Mouse (Mus musculus) stomach, embryonic 15.5 days (tissue): ENCODE measurements around the gene Crhr1. TPM values are rescaled to one million over a fixed set of nuclear protein-coding genes. Genes with fewer than 3 reads are reported as not detected.
A peak's percentile ranks its signal among the peaks of the same experiment; 100 is the strongest.

Experiments
- ATAC-seq: fragments of 200-750 bp; cut with Nextera tagmentation; 2 replicates; pipeline ENCODE4 v1.8.0; 2017; ENCODE audit warnings: low read depth, moderate number of reproducible peaks, moderate TSS enrichment; ENCODE audit not compliant: insufficient read depth, low FRiP score
- H3K27ac ChIP-seq: fragments of 300-500 bp; sonication (generic); 2 replicates; pipeline ENCODE4 v1.5.1; 2015; ENCODE audit warnings: mild to moderate bottlenecking, inconsistent platforms
- H3K27me3 ChIP-seq: fragments of 300-500 bp; sonication (generic); replicated peaks from 2 replicates; pipeline ENCODE4 v1.6.1; 2015; ENCODE audit warnings: inconsistent platforms
- H3K36me3 ChIP-seq: fragments of 300-500 bp; sonication (generic); 2 replicates; pipeline ENCODE4 v1.6.1; 2015; ENCODE audit warnings: inconsistent platforms
- H3K4me1 ChIP-seq: fragments of 300-500 bp; sonication (generic); 2 replicates; pipeline ENCODE4 v1.6.1; 2015; ENCODE audit warnings: inconsistent platforms
- H3K4me2 ChIP-seq: fragments of 300-500 bp; sonication (generic); 2 replicates; pipeline ENCODE4 v1.6.1; 2015; ENCODE audit warnings: mild to moderate bottlenecking, inconsistent platforms
- H3K4me3 ChIP-seq: fragments of 300-500 bp; sonication (generic); replicated peaks from 2 replicates; pipeline ENCODE4 v1.5.1; 2015; ENCODE audit warnings: inconsistent platforms
- H3K9ac ChIP-seq: fragments of 300-500 bp; sonication (generic); 2 replicates; pipeline ENCODE4 v1.6.1; 2015; ENCODE audit warnings: inconsistent platforms
- H3K9me3 ChIP-seq: fragments of 300-500 bp; sonication (generic); 2 replicates; pipeline ENCODE4 v1.6.1; 2016; ENCODE audit warnings: inconsistent platforms
- WGBS: fragments of 180-500 bp; shearing (Covaris S2); methylation state at CpG from one replicate; pipeline ENCODE4 v1.1.7; 2015; 5-methylcytosine and 5-hydroxymethylcytosine counted together
- polyA plus RNA-seq: library from polyadenylated mRNA; unstranded; fragments of >200 nt; fragmentation: Nextera tagmentation; extraction: Ambion mirVana; gene quantifications from 2 replicates; pipeline ENCODE4 v1.2.1, GENCODE M21; 2015

Gene Crhr1
- polyA plus RNA-seq, 1 experiment from 2014 or later: 0.27 TPM

- no peak for ATAC-seq
- H3K9me3 ChIP-seq: no peaks in the 10 kb centered on the region
- H3K4me2 ChIP-seq: no peak overlapping the region
- H3K4me3 ChIP-seq: no peak overlapping the region
- no peaks in the 10 kb centered on the region for H3K27me3 ChIP-seq
- H3K4me1 ChIP-seq: no peaks in the 10 kb centered on the region
- no peak overlapping the region for H3K9ac ChIP-seq
- no peaks in the 10 kb centered on the region for H3K36me3 ChIP-seq
- WGBS: 91% methylated on average over 6 of the region's 6 CpGs
- no peak overlapping the region for H3K27ac ChIP-seq
Observed at GRCm38 (mm10) chr11:104113699-104114098, 19.0 kb upstream of the Crhr1 start.

- peak; percentile 89 for ATAC-seq
- Histone ChIP-seq H3K4me3 (no peak overlapping the region), H3K4me1 (no peaks in the 10 kb centered on the region), H3K36me3 (no peaks in the 10 kb centered on the region), H3K27me3 (no peaks in the 10 kb centered on the region), H3K4me2 (no peak overlapping the region), H3K27ac (no peak overlapping the region), H3K9ac (no peak overlapping the region), H3K9me3 (no peaks in the 10 kb centered on the region)
- WGBS: under 1% methylated on average over 7 of the region's 7 CpGs
Observed at GRCm38 (mm10) chr11:104114690-104115089, 18.0 kb upstream of the Crhr1 start.

DNA sequence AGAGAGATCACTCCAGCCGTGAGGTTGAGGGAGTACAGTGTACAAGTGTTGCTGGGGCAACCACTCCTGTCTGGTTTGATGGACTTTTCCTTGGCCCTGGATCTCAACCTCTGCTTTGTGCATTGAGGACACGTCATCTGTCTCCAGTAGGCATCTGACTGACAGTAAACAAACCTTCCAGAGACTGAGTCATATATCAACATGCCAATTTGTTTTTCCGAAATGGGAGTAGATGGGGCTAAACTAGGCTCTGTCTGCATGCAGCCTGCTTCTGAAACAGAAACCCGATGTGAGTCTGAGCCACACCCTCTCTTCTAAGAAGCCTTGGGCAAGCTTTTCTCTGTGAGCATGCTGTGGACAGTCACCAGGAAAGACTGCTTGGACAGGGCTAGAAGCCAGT lies 14.3 kb upstream of the Crhr1 start:
- ATAC-seq: no peak
- Histone ChIP-seq H3K36me3 (no peaks in the 10 kb centered on the region), H3K27me3 (no peaks in the 10 kb centered on the region), H3K27ac (no peak overlapping the region), H3K9ac (no peak overlapping the region), H3K4me2 (no peak overlapping the region), H3K4me1 (no peaks in the 10 kb centered on the region), H3K4me3 (no peak overlapping the region), H3K9me3 (no peaks in the 10 kb centered on the region)
- WGBS: 45% methylated on average over 4 of the region's 4 CpGs

DNA sequence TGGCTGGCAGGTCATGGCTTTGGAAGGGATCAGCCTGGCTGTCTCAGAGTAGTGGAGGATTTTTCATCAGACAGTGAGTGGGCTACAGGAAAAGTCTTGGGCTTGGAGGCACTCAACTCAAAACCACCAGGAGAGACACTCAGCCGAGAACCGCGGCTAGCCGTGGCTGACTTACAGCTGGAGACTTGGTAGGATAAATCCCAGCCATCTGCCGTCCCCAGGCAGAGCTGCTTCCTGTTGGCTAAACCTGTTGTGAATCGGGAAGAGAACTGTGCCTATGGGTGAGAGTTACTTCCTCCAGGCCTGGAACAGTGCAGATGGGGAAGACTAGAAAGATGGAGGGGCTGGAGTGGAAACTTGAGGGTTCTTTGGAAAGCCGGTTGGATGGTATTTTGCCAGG lies 9.7 kb upstream of the Crhr1 start:
- Histone ChIP-seq H3K4me1 (no peaks in the 10 kb centered on the region), H3K9me3 (no peaks in the 10 kb centered on the region), H3K4me3 (no peak overlapping the region), H3K27me3 (no peaks in the 10 kb centered on the region), H3K4me2 (no peak overlapping the region), H3K9ac (no peak overlapping the region), H3K36me3 (no peaks in the 10 kb centered on the region), H3K27ac (no peak overlapping the region)
- WGBS: 68% methylated on average over 7 of the region's 7 CpGs
- no peak for ATAC-seq

- WGBS: 83% methylated on average over 10 of the region's 10 CpGs
- Histone ChIP-seq H3K27me3 (no peaks in the 10 kb centered on the region), H3K27ac (no peak overlapping the region), H3K36me3 (no peaks in the 10 kb centered on the region), H3K4me2 (no peak overlapping the region), H3K4me1 (no peaks in the 10 kb centered on the region), H3K9ac (no peak overlapping the region), H3K4me3 (no peak overlapping the region), H3K9me3 (no peaks in the 10 kb centered on the region)
- ATAC-seq: no peak
Observed at GRCm38 (mm10) chr11:104123479-104123878, 9.2 kb upstream of the Crhr1 start.

DNA sequence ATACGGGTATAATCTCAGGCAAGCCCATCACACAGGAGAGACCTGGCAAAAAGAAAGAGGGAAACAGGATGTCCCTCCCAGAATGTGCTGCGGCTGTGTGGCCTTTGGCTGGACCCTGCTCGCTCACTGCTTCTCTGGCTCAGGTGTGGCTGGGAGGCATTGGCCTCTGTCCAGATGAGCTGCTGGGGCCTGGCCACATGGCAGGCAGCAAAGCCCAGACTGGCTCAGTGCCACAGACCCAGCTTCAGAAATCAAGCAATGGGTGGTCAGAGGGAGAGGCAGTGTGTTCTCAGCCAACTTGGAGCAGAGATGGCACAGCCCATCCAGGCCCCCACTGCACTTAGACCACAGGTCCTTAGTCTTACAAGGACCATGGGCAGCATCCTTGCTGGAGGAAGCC lies 8.1 kb upstream of the Crhr1 start:
- H3K4me1 ChIP-seq: no peaks in the 10 kb centered on the region
- 84% methylated on average over 3 of the region's 3 CpGs for WGBS
- no peaks in the 10 kb centered on the region for H3K9me3 ChIP-seq

GRCm38 (mm10) chr11:104129466-104129865 lies 3.2 kb upstream of the Crhr1 start:
- no peak for ATAC-seq
- Histone ChIP-seq H3K36me3 (no peaks in the 10 kb centered on the region), H3K4me3 (no peak overlapping the region), H3K4me1 (peaks cover 18% of the 10 kb centered on the region; the same call in 1 of the 2 replicates), H3K9me3 (no peaks in the 10 kb centered on the region), H3K27ac (no peak overlapping the region), H3K9ac (no peak overlapping the region), H3K4me2 (no peak overlapping the region), H3K27me3 (peaks cover 42% of the 10 kb centered on the region)
- WGBS: 79% methylated on average over 5 of the region's 5 CpGs

More for the DNA sequence above, 8.1 kb upstream of the Crhr1 start:
- no peaks in the 10 kb centered on the region for H3K36me3 ChIP-seq
- ATAC-seq: no peak
- H3K27me3 ChIP-seq: no peaks in the 10 kb centered on the region
- no peak overlapping the region for H3K4me3 ChIP-seq
- H3K27ac ChIP-seq: no peak overlapping the region
- H3K9ac ChIP-seq: no peak overlapping the region
- H3K4me2 ChIP-seq: no peak overlapping the region

- Histone ChIP-seq H3K4me2 (no peak overlapping the region), H3K36me3 (no peaks in the 10 kb centered on the region), H3K27ac (no peak overlapping the region), H3K4me1 (peaks cover 18% of the 10 kb centered on the region; the same call in 1 of the 2 replicates), H3K27me3 (peaks cover 57% of the 10 kb centered on the region), H3K9ac (no peak overlapping the region), H3K4me3 (no peak overlapping the region), H3K9me3 (no peaks in the 10 kb centered on the region)
- 69% methylated on average over 15 of the region's 15 CpGs for WGBS
- ATAC-seq: no peak
Observed at GRCm38 (mm10) chr11:104130721-104131647, 1.7 kb upstream of the Crhr1 start.

- H3K9me3 ChIP-seq: no peaks in the 10 kb centered on the region
- no peaks in the 10 kb centered on the region for H3K36me3 ChIP-seq
- no peak overlapping the region for H3K9ac ChIP-seq
- no peak for ATAC-seq
- no peak overlapping the region for H3K27ac ChIP-seq
- WGBS: 1% methylated on average over 21 of the region's 21 CpGs
- peaks cover 18% of the 10 kb centered on the region; the same call in 1 of the 2 replicates for H3K4me1 ChIP-seq
- H3K27me3 ChIP-seq: peaks cover 59% of the 10 kb centered on the region
- peak overlapping the region; percentile 94 for H3K4me2 ChIP-seq
- H3K4me3 ChIP-seq: peak overlapping the region; percentile 48
Observed at GRCm38 (mm10) chr11:104131756-104132155, 899 bp upstream of the Crhr1 start.

GRCm38 (mm10) chr11:104133442-104133983 lies 858 bp downstream of the Crhr1 start:
- Histone ChIP-seq H3K36me3 (no peaks in the 10 kb centered on the region), H3K9me3 (no peaks in the 10 kb centered on the region), H3K4me3 (peak overlapping the region; percentile 48), H3K27me3 (peaks cover 59% of the 10 kb centered on the region), H3K9ac (no peak overlapping the region), H3K4me2 (peak overlapping the region; percentile 94), H3K4me1 (peaks cover 18% of the 10 kb centered on the region; the same call in 1 of the 2 replicates), H3K27ac (no peak overlapping the region)
- no peak for ATAC-seq
- 2% methylated on average over 47 of the region's 47 CpGs for WGBS

GRCm38 (mm10) chr11:104138976-104139375 lies 6.3 kb downstream of the Crhr1 start:
- Histone ChIP-seq H3K9me3 (no peaks in the 10 kb centered on the region), H3K4me1 (no peaks in the 10 kb centered on the region), H3K36me3 (no peaks in the 10 kb centered on the region), H3K27ac (no peak overlapping the region), H3K4me2 (no peak overlapping the region), H3K4me3 (no peak overlapping the region), H3K27me3 (peaks cover 22% of the 10 kb centered on the region), H3K9ac (no peak overlapping the region)
- WGBS: 65% methylated on average over 3 of the region's 3 CpGs
- no peak for ATAC-seq

- ATAC-seq: no peak
- H3K4me2 ChIP-seq: no peak overlapping the region
- 93% methylated on average over 1 of the region's 1 CpGs for WGBS
- no peaks in the 10 kb centered on the region for H3K27me3 ChIP-seq
- no peak overlapping the region for H3K4me3 ChIP-seq
- no peaks in the 10 kb centered on the region for H3K36me3 ChIP-seq
- no peaks in the 10 kb centered on the region for H3K9me3 ChIP-seq
- no peak overlapping the region for H3K9ac ChIP-seq
- no peak overlapping the region for H3K27ac ChIP-seq
- H3K4me1 ChIP-seq: no peaks in the 10 kb centered on the region
Observed at GRCm38 (mm10) chr11:104144930-104145329, 12.3 kb downstream of the Crhr1 start.
